Mouse (Mus musculus) midbrain, embryonic 15.5 days (tissue): ENCODE results near the gene Dnm1l. TPM values are rescaled to one million over a fixed set of nuclear protein-coding genes. Genes with fewer than 3 reads are reported as not detected.
"Not testable (repeated sequence)": the region's sequence is repeated elsewhere in the genome, so short reads cannot be mapped to it uniquely, and the experiment has no call there.

Experiments
- ATAC-seq: fragments of 200-750 bp; cut with Nextera tagmentation; replicated peaks from 2 replicates; pipeline ENCODE4 v1.8.0; 2017; ENCODE audit warnings: moderate TSS enrichment
- H3K27ac ChIP-seq: fragments of 300-500 bp; sonication (generic); 2 replicates; pipeline ENCODE4 v1.5.1; 2015; ENCODE audit warnings: mild to moderate bottlenecking, inconsistent platforms
- H3K27me3 ChIP-seq: fragments of 300-500 bp; sonication (generic); replicated peaks from 2 replicates; pipeline ENCODE4 v1.6.1; 2015; ENCODE audit warnings: inconsistent platforms
- H3K36me3 ChIP-seq: fragments of 300-500 bp; sonication (generic); replicated peaks from 2 replicates; pipeline ENCODE4 v1.6.1; 2015; ENCODE audit warnings: inconsistent platforms
- H3K4me1 ChIP-seq: fragments of 300-500 bp; sonication (generic); 2 replicates; pipeline ENCODE4 v1.6.1; 2015; ENCODE audit warnings: inconsistent platforms
- H3K4me2 ChIP-seq: fragments of 300-500 bp; sonication (generic); 2 replicates; pipeline ENCODE4 v1.6.1; 2015; ENCODE audit warnings: inconsistent platforms, mild to moderate bottlenecking, moderate library complexity
- H3K4me3 ChIP-seq: fragments of 300-500 bp; sonication (generic); 2 replicates; pipeline ENCODE4 v1.5.1; 2015; ENCODE audit warnings: mild to moderate bottlenecking, inconsistent platforms
- H3K9ac ChIP-seq: fragments of 300-500 bp; sonication (generic); 2 replicates; pipeline ENCODE4 v1.6.1; 2015; ENCODE audit warnings: mild to moderate bottlenecking, inconsistent platforms
- H3K9me3 ChIP-seq: fragments of 300-500 bp; sonication (generic); 2 replicates; pipeline ENCODE4 v1.6.1; 2016; ENCODE audit warnings: inconsistent platforms
- WGBS: fragments of 180-500 bp; shearing (Covaris S2); methylation state at CpG from one replicate; pipeline ENCODE4 v1.1.7; 2015; ENCODE audit warnings: mixed read lengths; 5-methylcytosine and 5-hydroxymethylcytosine counted together
- polyA plus RNA-seq: library from polyadenylated mRNA; unstranded; fragments of >200 nt; fragmentation: Nextera tagmentation; extraction: Ambion mirVana; gene quantifications from 2 replicates; pipeline ENCODE4 v1.2.1, GENCODE M21; 2015

Dnm1l gene
- 101 and 110 TPM in 2 replicates for polyA plus RNA-seq

GRCm38 (mm10) chr16:16358481-16359100 lies at the start of gene Dnm1l:
Gene Dnm1l, minus strand, starts transcription at chr16:16358959.
- under 1% methylated on average over 55 of the region's 55 CpGs for WGBS

GRCm38 (mm10) chr16:16367217-16367616 lies 8.5 kb upstream of the Dnm1l start:
- not testable (repeated sequence) for H3K27me3 ChIP-seq, H3K4me2 ChIP-seq, H3K4me1 ChIP-seq, H3K9ac ChIP-seq, H3K36me3 ChIP-seq, H3K4me3 ChIP-seq, H3K9me3 ChIP-seq, ATAC-seq, H3K27ac ChIP-seq
- WGBS, result 70% methylated on average over 9 of the region's 9 CpGs

More at GRCm38 (mm10) chr16:16358481-16359100, at the start of gene Dnm1l:
- Histone ChIP-seq H3K9ac (peak within 1 kb of the TSS; percentile 82), H3K36me3 (no peaks in the 10 kb centered on the region), H3K27ac (peak within 1 kb of the TSS; percentile 86), H3K9me3 (no peaks in the 10 kb centered on the region), H3K27me3 (no peaks in the 10 kb centered on the region), H3K4me2 (peak within 1 kb of the TSS; percentile 52), H3K4me3 (peak within 1 kb of the TSS; percentile 64), H3K4me1 (peaks cover 15% of the 10 kb centered on the region)
- peak; percentile 100 for ATAC-seq

GRCm38 (mm10) chr16:16359101-16359482 lies 333 bp upstream of the Dnm1l start:
- H3K36me3 ChIP-seq, H3K27me3 ChIP-seq, H3K9ac ChIP-seq, H3K9me3 ChIP-seq: not testable (repeated sequence)
- Histone ChIP-seq H3K4me1 (peaks cover 15% of the 10 kb centered on the region), H3K27ac (peak overlapping the region; percentile 86; the same call in 1 of the 2 replicates), H3K4me2 (peak overlapping the region; percentile 52), H3K4me3 (peak overlapping the region; percentile 64)
- WGBS, result 51% methylated on average over 9 of the region's 9 CpGs
- peak; percentile 78; the same call in 1 of the 2 replicates for ATAC-seq

GRCm38 (mm10) chr16:16357908-16358307 lies 851 bp downstream of the Dnm1l start:
- peak overlapping the region; percentile 52 for H3K4me2 ChIP-seq
- no peaks in the 10 kb centered on the region for H3K36me3 ChIP-seq
- no peak overlapping the region for H3K27ac ChIP-seq
- H3K4me1 ChIP-seq, result peaks cover 15% of the 10 kb centered on the region
- H3K9me3 ChIP-seq, result no peaks in the 10 kb centered on the region
- 12% methylated on average over 6 of the region's 6 CpGs for WGBS
- no peaks in the 10 kb centered on the region for H3K27me3 ChIP-seq
- no peak for ATAC-seq
- peak overlapping the region; percentile 82 for H3K9ac ChIP-seq
- H3K4me3 ChIP-seq, result peak overlapping the region; percentile 64

- no peaks in the 10 kb centered on the region for H3K4me1 ChIP-seq
- no peak overlapping the region for H3K9ac ChIP-seq
- WGBS, result 92% methylated on average over 5 of the region's 5 CpGs
- H3K36me3 ChIP-seq, result 0 out of 2 replicates have a peak, but pooled peaks cover 4% of the 10 kb centered on the region
- ATAC-seq, result no peak
- H3K4me3 ChIP-seq, result no peak overlapping the region
- no peaks in the 10 kb centered on the region for H3K27me3 ChIP-seq
- H3K9me3 ChIP-seq, result no peaks in the 10 kb centered on the region
- no peak overlapping the region for H3K4me2 ChIP-seq
- H3K27ac ChIP-seq, result no peak overlapping the region
Observed at GRCm38 (mm10) chr16:16346420-16346819, 12.3 kb downstream of the Dnm1l start.

- H3K4me3 ChIP-seq, result no peak overlapping the region
- H3K27me3 ChIP-seq, result no peaks in the 10 kb centered on the region
- H3K36me3 ChIP-seq, result peaks cover 17% of the 10 kb centered on the region; the same call in 1 of the 2 replicates
- no peaks in the 10 kb centered on the region for H3K4me1 ChIP-seq
- no peak overlapping the region for H3K27ac ChIP-seq
- H3K9me3 ChIP-seq, result no peaks in the 10 kb centered on the region
- H3K4me2 ChIP-seq, result no peak overlapping the region
- 64% methylated on average over 5 of the region's 5 CpGs for WGBS
- H3K9ac ChIP-seq, result no peak overlapping the region
- ATAC-seq, result peak; percentile 78; the same call in 1 of the 2 replicates
Observed at GRCm38 (mm10) chr16:16325775-16326336, 32.9 kb downstream of the Dnm1l start.

GRCm38 (mm10) chr16:16311319-16311718 lies 47.4 kb downstream of the Dnm1l start:
- Histone ChIP-seq H3K4me1 (no peaks in the 10 kb centered on the region), H3K27me3 (no peaks in the 10 kb centered on the region), H3K9me3 (no peaks in the 10 kb centered on the region), H3K9ac (no peak overlapping the region), H3K4me2 (no peak overlapping the region), H3K27ac (no peak overlapping the region), H3K36me3 (peaks cover 31% of the 10 kb centered on the region), H3K4me3 (no peak overlapping the region)
- 0 out of 2 replicates have a peak, but pooled peaks have one; percentile 30 for ATAC-seq
- WGBS, result 88% methylated on average over 5 of the region's 5 CpGs

GRCm38 (mm10) chr16:16303888-16304287 lies 54.9 kb downstream of the Dnm1l start:
- peaks cover 10% of the 10 kb centered on the region; the same call in 1 of the 2 replicates for H3K36me3 ChIP-seq
- H3K4me1 ChIP-seq, result peaks cover 20% of the 10 kb centered on the region
- peak overlapping the region; percentile 85 for H3K4me3 ChIP-seq
- H3K27me3 ChIP-seq, result no peaks in the 10 kb centered on the region
- H3K4me2 ChIP-seq, result peak overlapping the region; percentile 88
- H3K9ac ChIP-seq, result peak overlapping the region; percentile 72; the same call in 1 of the 2 replicates
- WGBS, result 20% methylated on average over 7 of the region's 7 CpGs
- H3K9me3 ChIP-seq, result no peaks in the 10 kb centered on the region
- no peak overlapping the region; the same call in 1 of the 2 replicates for H3K27ac ChIP-seq
- no peak for ATAC-seq

- peak overlapping the region; percentile 72 for H3K9ac ChIP-seq
- peak overlapping the region; percentile 85 for H3K4me3 ChIP-seq
- peak overlapping the region; percentile 88 for H3K4me2 ChIP-seq
- under 1% methylated on average over 61 of the region's 61 CpGs for whole genome bisulfite sequencing
- H3K36me3 ChIP-seq, result peaks cover 10% of the 10 kb centered on the region; the same call in 1 of the 2 replicates
- peak overlapping the region; percentile 90 for H3K27ac ChIP-seq
- ATAC-seq, result peak; percentile 80
- H3K4me1 ChIP-seq, result peaks cover 20% of the 10 kb centered on the region
- H3K27me3 ChIP-seq, result no peaks in the 10 kb centered on the region
- H3K9me3 ChIP-seq, result no peaks in the 10 kb centered on the region
Observed at GRCm38 (mm10) chr16:16303138-16303827, 55.5 kb downstream of the Dnm1l start.

GRCm38 (mm10) chr16:16302369-16303137 lies 56.2 kb downstream of the Dnm1l start, which contains the start of gene Yars2:
Gene Yars2, plus strand, starts transcription at chr16:16302965.
- H3K9me3 ChIP-seq, result no peaks in the 10 kb centered on the region
- no peaks in the 10 kb centered on the region for H3K27me3 ChIP-seq
- H3K4me2 ChIP-seq, result peak within 1 kb of the TSS; percentile 88
- under 1% methylated on average over 50 of the region's 50 CpGs for WGBS
- peak within 1 kb of the TSS; percentile 85 for H3K4me3 ChIP-seq
- peaks cover 20% of the 10 kb centered on the region for H3K4me1 ChIP-seq
- peak within 1 kb of the TSS; percentile 72 for H3K9ac ChIP-seq
- peak; percentile 100 for ATAC-seq
- H3K36me3 ChIP-seq, result peaks cover 10% of the 10 kb centered on the region; the same call in 1 of the 2 replicates
- peak within 1 kb of the TSS; percentile 90 for H3K27ac ChIP-seq

- H3K9ac ChIP-seq, result no peak overlapping the region
- H3K4me3 ChIP-seq, result no peak overlapping the region
- no peaks in the 10 kb centered on the region for H3K9me3 ChIP-seq
- no peak for ATAC-seq
- 0 out of 2 replicates have a peak, but pooled peaks cover 3% of the 10 kb centered on the region for H3K4me1 ChIP-seq
- WGBS, result 84% methylated on average over 6 of the region's 6 CpGs
- H3K27ac ChIP-seq, result no peak overlapping the region
- no peak overlapping the region for H3K4me2 ChIP-seq
- H3K27me3 ChIP-seq, result no peaks in the 10 kb centered on the region
- no peaks in the 10 kb centered on the region for H3K36me3 ChIP-seq
Observed at GRCm38 (mm10) chr16:16273752-16274151, 85.0 kb downstream of the Dnm1l start.
